Mouse (Mus musculus): ENCODE results near the gene 1810009A15Rik.
A peak's percentile ranks its signal among the peaks of the same experiment; 100 is the strongest.
"Not testable (repeated sequence)": the region's sequence is repeated elsewhere in the genome, so short reads cannot be mapped to it uniquely, and the experiment has no call there.

1810009A15Rik gene

DNA sequence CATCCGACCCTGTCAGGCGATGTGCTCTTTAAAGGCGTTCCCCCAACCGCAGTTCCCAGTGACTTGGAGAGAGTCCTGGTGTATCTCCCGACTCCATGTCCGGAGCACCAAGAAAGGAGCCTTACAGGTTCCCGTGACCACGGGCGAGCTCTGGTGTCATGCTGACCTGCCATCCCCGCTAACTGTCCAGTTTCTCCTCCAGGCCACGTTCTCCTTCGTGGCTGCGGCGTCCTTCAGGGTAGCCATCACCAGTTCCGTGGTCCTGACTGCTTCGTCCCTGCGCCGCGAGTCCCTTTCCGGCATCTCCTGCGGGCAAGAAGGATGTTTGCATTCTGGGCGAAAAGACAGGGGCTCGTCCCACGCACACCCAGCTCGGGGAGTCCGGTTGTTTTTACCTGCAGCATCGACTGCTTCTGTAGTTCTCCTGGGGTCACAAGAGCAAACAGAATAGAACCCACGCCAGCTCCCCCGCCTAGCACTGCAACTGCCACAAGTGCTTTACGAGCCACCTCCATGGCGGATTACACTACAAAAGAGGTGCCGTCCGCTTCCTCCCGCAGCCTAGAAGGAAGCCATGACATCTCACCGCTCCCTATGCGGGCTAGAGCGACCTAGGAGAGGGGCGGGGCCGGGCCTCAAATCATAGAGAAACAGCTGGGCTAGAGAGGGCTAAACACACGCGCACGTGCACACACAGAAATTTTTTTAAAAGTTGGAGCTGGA, 8.2 kb upstream of the 1810009A15Rik start, which contains the start of gene Uqcc3:
Gene Uqcc3 (minus strand): TSS at position 613 of the 723 bp plus-strand sequence.
- DNase-seq, result peak; percentile 94

DNA sequence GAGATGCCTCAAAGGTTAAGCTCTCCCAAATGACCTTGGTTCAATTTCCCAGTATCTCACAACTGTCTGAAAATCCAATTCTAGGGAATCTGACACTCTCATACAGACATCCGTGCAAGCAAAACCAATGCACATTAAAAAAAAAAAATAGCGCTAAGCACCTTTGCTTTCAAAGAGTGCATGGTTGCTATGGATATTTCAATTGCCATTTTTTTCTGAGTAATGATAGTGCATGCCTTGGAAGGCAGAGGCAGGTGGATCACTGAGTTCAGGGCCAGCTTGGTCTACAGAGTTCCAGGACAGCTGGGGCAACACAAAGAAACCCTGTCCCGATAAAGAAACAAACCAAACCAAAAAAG, 7.6 kb upstream of the 1810009A15Rik start:
- DNase-seq, result no peak

DNA sequence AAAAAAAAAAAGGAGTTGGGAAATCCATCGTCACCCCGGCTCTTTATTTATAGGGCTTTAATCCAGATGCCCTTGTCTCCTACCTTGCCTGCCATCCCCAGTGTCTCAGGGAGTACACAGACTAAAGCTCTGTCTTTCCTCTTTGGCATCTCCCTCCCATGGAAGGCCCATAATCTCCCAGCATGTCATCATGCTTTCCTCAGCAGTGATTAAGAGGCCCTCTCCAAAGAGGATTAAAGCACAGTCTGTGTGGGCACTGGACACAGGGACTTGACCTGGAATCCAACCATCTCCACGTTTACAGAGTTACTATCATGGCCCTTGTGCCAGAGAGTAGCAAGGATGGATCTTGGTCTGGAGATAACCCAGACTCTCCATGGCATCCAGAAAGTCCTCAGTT, 5.0 kb upstream of the 1810009A15Rik start, which contains the start of the genes Lbhd1 and Gm49403:
Gene Lbhd1 (plus strand): TSS at position 117 of the 400 bp plus-strand sequence.
Gene Gm49403 (plus strand): TSS at position 315 of the 400 bp plus-strand sequence.
- DNase-seq, result peak; percentile 86

DNA sequence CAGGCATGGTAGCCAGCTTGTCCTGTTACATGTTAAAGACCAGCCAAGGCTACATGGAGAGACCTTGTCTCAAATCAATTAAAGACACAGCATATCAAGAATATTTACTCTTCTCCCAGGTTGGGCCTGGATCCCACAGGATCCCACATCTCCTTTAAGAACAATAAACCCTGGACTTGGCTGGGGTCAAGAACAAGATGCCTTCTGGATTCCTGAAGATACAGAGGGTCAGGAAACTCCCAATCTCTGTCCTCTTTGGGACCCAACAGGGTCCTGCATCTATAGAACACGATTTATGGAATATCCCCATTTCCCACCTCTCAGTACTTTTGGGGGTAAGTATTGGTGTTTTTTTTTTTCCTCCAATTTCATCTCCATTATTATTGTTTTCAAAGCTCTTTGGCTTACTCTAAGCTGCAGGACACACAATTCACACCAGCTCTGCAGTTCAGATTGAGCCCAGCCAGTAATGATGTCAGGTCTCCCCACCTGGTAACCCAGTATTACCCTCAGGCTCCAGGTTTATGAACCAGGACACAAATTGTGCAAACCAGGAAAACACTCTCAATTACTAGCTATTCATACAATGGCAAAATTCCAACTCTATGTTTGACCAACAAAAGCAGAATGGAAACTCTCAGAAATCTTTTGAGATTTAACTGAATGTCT, 1.6 kb upstream of the 1810009A15Rik start:
- DNase-seq, result no peak

DNA sequence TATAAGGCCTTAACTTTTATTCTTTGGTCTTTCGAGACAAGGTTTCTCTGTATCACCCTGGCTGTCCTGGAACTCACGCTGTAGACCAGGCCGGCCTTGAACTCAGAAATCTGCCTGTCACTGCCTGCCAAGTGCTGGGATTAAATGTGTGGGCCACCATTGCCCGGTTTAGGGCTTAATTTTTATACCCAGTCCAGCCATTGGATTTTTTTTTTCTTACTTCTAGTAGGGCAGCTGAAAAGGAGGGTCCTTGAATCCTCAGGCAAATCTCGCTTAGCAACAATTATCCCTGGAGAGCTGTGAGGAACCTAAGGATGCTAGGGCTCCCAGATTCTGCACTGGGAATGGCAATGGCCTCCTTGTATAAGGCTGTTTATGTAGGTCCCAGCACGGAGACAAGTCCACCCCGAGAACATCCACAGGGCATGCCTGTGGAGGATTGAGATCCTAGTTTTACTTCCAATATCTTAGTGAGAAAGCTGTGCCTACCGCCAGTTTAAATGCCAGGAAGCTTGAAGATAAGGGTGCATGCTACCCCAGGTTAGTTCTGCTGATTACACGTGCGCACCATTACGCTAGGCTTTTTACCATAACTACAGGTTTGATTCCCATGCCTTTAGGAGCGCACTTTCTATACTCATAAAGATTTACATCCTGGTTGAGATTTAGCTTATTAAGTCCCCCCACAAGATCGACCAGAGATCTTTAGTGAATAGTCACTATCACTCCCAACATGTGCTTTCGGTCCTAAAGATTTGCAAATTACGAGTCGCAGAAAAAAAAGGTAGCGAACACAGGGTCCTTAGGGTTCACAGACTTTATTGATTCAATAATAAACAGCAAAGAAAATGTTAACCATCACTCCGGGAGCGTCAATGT, 829 bp upstream of the 1810009A15Rik start:
- DNase-seq, result no peak

DNA sequence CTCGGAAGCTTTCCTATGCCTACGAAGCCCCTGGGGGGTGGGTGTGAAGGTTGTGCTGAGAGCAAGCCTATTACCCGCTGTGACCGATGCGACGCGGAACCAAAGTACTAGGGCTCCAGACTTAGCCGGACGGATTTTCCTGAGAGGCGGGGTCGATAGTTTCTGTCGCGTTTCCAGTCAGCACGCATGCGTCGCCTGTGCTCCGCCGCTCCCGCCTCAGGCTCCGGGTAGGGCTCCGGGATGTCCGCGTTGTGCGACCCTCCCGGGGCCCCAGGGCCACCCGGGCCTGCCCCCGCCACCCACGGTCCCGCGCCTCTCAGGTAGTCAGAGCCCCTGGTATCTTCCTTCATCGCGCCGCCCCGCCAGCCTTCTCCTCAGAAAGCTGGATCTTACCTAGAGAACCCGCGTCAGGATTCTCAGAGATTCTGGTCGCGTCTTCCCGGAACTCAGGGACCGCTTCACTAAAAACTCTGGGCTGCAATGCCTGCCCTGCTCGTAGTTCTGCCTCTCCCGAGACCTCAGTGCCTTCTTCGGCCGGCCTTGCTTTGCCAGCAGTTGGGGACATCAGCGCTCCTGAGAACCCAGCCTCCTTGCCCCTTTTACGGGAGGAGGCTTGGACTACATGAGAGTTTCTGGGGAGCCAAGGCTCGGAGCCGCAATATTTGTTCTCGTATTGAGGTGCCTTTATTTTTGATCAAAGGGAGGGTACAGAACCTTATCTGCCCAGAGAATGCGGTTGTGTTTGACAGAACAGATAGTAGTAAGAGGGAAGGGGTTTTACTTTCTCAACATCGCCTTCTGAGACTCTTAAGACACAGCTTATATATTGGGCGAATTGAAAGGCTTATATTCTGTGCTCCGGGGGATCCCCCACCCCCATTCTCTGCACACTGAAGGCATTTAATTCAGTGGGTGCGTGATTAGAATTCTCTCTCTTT, 4.4 kb downstream of the 1810009A15Rik start, which contains the start of gene Ints5:
Gene Ints5 (plus strand): TSS at position 177 of the 938 bp plus-strand sequence.
- DNase-seq, result peak; percentile 94

DNA sequence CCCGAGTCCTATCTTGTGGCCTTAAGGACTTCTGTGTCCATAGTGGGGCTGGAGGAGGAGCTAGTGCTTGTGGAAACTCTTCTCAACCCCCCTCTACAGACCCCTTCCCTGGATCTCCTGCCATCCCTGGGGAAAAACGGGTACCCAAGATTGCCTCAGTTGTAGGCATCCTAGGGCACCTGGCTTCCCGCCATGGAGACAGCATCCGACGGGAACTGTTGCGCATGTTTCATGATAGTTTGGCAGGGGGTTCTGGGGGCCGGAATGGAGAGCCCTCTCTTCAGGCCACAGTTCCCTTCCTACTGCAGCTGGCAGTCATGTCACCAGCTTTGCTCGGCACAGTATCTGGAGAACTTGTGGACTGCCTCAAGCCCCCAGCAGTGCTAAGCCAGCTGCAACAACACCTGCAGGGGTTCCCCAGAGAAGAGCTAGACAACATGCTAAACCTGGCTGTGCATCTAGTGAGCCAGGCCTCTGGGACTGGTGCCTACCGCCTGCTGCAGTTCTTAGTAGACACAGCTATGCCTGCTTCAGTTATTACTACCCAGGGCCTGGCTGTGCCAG, 6.8 kb downstream of the 1810009A15Rik start:
- DNase-seq, result no peak

DNA sequence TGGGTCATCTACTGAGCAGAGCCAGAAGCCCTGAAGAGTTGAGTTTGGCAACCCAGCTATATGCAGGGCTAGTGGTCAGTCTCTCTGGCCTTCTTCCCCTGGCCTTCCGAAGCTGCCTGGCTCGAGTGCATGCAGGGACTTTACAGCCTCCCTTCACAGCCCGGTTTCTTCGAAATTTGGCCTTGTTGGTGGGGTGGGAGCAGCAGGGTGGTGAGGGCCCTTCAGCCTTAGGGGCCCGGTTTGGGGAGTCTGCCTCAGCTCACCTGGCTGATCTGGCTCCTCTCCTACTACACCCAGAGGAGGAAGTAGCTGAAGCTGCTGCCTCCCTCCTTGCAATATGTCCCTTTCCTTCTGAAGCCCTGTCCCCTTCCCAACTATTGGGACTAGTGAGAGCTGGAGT, 7.6 kb downstream of the 1810009A15Rik start:
- not testable (repeated sequence) for DNase-seq

DNA sequence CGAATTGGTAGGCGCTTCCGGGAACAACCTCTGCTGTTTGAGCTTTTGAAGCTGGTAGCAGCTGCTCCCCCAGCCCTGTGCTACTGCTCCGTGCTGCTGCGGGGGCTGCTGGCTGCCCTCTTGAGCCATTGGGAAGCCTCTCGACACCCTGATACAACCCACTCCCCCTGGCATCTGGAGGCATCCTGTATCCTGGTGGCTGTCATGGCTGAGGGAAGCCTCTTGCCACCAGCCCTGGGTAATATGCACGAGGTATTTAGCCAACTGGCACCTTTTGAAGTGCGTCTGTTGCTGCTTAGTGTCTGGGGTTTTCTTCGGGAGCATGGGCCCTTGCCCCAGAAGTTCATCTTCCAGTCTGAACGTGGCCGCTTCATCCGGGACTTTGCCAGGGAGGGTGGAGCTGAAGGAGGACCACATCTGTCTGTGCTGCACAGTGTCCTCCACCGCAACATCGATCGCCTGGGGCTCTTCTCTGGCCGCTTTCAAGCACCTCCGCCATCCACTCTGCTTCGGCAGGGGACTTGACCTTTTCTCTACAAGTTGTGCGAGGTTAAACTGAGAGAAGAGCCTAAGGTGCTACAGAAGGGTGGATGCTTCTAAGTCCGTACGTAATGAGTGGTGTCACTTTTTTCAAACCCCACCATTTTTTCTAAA, 8.7 kb downstream of the 1810009A15Rik start:
- peak; percentile 69 for DNase-seq

DNA sequence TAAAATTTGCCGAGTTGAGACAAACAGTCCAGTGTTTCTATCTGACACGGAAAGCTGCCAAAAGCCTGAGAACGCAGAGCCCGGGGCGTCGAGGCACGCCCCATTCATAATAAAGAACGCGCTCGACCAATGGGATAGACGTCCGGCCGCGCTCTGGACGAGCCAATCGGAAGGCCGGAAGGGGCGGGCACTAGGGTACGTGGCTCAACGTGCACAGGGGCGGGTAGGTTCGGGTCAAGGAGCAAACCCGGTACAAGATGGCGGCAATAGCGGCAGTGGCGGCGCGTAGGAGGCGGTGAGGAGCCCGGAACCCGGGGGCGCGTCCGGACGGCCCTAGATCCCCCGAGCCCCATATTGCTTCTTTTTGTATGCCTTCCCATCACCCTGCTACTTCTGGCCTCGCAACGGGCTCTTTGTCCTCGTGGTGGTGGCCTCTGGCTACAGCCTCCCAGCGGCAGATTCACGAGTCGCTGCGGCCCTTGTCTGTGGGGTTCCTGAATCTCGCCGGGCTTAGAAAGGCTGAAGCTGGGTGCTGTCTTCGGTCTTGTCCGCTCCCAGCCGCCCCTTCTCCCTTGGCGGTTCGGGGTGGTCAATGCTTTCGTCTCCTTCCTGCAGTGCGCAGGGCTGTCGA, 9.3 kb downstream of the 1810009A15Rik start, which contains the start of gene Ganab:
Gene Ganab (plus strand): TSS at position 207 of the 631 bp plus-strand sequence.
- DNase-seq, result peak; percentile 98

DNA sequence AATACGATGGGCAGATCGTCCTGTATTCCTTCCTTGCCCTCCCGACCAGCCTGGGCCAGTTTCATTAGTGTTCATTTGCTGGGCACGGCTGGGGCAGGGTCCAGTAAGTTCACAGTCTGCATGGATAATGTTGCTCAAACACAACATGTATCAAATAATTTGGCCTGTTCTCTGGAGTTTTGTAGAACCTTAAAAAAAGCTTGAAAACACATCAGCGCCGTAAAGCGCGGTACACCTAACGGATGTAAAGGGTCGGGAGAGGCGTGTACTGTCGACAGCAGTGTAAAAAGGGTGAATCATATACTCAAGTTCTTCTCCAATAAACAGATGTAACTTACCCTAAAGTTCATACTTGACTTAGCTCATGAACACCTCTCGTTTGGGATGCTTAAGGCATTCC, 9.9 kb downstream of the 1810009A15Rik start:
- DNase-seq, result no peak

DNA sequence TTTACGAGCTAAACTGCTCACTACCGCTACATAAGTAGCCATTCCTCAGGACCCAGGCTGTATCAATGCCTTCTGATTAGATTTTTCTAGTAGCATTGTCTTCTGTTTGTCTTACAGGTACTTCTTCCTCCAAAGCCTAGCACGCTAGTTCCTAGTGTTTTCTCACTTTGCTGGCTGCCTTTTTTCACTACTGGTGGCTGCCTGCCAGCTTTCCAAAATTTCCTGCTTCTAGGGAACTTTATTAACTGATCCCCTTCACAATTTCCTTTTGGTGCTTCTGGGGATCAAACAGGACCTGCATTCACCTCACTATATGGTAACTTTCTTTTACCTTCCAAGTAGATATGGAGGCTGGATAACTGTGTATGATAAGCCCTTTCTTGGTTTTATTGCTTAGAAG, 10.4 kb downstream of the 1810009A15Rik start:
- no peak for DNase-seq

DNA sequence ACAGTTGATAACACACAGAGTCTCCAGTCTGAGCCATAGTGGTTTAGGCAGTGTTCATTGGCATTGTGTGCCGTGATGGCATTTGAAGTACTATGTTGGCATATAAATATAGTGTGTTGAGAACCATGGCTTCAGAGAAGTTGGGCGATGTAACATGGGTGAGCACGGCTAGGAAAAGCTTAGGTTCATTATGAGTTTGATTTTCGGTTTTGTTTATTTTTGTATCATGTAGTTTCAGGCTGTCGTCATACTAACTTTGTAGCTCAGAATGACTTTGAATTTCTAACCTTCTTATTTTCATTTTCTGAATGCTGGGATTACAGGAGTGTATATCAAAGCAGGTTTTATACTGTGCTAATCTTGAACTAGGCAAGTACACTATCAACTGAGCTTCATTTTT, 14.8 kb downstream of the 1810009A15Rik start:
- DNase-seq, result no peak

DNA sequence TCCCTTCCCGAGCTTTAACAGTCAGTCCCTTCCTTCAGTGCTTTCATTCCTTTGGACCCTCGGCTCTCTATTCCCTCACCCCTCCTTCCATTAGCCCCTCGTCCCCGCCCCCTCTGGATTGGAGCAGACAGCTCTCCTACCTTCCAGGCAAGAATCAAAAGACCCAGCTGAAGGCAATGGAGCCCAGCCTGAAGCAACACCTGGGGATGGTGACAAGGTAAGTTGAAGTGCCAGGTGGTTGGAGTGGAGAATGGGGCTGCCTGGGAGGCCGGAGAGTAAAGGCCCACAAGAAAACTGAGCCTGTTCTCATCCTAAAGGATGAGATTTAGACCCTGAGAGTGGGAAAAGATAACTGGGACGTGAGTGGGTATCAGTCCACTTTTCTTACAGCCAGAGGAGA, 19.9 kb downstream of the 1810009A15Rik start:
- DNase-seq, result no peak

DNA sequence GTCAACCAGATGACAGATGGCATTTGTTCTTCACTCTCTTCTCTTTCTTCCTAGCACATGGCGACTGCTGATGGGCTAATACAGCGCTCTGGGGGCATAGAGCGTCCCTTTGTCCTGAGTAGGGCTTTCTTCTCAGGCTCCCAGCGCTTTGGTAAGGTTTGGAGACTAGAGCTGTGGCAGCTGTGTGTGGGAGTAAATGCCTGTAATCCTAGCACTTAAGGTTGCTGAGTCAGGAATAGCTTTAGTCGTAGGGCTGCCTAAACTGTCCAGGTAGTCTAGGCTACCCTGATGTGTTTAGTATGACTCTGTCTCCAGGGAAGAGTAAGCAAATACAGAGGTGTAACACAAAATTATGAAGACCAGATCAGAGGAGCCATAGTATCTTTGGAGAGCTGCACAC, 23.2 kb downstream of the 1810009A15Rik start:
- DNase-seq, result no peak

DNA sequence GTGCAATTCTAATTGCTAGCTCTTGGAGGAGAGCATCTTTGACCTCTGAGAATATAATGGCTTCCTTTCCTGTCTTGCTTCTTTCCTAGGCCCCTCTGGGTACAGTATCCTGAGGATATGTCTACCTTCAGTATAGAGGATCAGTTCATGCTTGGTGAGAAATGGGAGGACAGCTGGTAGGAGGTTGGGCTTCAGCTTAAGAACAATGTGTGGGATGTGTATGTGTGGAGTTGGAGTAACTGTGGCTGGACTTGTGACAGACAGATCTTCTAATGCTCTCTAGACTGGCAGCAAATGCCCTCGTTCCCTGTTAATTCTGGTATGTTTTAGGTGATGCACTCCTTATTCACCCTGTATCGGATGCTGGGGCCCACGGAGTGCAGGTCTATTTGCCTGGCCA, 25.6 kb downstream of the 1810009A15Rik start:
- DNase-seq, result no peak

DNA sequence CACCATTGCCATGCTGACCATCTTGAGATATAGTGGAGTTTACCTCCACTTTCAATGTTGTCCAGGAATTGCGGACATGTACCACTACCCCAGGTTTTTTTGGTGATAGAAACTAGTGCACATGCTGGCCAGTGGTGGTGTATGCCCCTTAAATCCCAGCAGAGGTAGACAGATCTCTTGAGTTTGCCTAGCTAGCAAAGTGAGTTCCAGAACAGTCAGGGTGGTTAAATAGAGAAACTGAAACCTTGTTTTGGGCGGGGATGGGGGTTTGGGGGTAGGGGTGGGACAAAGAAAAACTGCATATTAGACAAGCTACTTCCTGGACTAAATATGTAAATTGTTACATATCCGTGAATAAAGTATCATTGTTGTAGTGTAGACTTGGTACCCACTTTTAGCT, 30.3 kb downstream of the 1810009A15Rik start:
- no peak for DNase-seq

DNA sequence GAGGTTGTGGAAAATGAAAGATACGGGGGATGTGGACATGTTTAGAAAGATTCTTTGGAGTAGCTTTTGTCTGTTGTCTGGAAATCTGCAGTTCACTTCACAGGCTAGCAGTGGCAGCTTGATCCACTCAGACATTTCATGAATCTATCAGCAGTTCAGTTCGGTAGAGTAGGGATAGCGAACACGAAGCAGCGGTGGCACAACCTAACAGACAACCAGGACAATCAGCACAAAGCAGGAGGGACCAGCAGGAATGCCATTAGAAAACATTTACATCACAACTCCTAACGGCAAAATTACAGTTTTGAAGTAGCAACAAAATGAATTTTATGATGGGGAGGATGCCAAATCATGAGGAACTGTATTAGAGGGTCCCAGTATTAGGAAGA, 31.0 kb downstream of the 1810009A15Rik start:
- DNase-seq, result no peak

DNA sequence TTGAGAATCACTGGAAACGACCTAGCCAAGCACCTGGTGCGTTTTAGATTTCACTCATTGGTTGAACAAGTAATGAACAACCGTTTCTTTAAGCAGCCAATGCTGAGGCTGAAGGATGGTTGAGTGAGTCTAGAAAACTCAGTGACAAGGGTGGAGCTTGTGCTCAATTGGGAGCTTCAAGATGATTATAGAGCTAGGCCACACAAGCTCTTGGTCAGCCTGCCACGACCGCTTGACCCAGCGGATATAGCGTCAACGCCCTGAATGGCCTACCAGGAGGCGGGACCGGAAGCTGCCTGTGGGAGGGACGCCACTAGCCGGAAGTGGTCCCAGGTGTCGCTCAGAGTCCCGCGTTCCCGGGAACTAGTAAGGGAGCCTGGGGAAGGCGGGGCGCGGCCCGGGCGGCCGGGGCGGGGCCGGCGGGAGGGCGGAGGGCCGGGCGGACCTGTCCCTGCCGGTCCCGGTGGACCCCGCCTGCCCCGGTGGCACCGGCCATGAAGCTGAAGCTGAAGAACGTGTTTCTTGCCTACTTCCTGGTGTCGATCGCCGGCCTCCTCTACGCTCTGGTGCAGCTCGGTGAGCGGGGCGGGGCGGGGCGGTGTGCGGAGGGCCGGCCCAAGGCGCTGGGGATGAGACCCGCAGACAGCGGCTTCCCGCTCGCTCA, 31.6 kb downstream of the 1810009A15Rik start, which contains the start of gene B3gat3:
Gene B3gat3 (plus strand): TSS at position 302 of the 664 bp plus-strand sequence.
- peak; percentile 97 for DNase-seq

DNA sequence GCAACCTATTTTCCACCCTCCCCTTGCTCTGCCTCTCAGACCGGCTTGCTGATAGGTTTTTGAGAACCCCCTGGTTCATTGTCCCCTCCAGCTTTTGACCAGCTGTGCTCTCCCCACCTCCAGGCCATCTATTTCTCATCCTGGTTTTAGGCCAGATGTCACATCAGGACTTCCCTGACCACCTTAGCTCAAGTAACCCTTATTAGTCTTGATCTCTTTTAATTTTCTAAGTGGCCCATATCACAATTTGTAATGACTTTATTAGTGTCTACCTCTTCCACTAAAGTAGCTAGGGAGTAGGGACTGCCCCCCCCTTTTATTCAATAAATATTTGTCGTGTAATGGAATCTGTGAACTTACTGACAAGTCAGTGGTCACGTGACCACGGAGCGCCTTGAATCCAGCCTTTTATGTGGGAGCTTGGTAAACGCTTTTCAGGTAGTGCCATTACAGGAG, 32.2 kb downstream of the 1810009A15Rik start:
- DNase-seq, result peak; percentile 47

Data from retina, postnatal 1 day (tissue).